Mouse (Mus musculus): Measurements from ENCODE around the gene Phldb1. TPM values are rescaled to one million over a fixed set of nuclear protein-coding genes. Genes with fewer than 3 reads are reported as not detected.
"Not testable (repeated sequence)": the region's sequence is repeated elsewhere in the genome, so short reads cannot be mapped to it uniquely, and the experiment has no call there.

Phldb1 gene
- polyA plus RNA-seq (2015; fragmentation: Nextera tagmentation; extraction: Ambion mirVana), result 2.2 and 2.3 TPM in 2 replicates

- Histone ChIP-seq H3K9ac (ENCODE audit: low read depth, low read length) (peak within 1 kb of the TSS; percentile 21; the same call in 1 of the 2 replicates), H3K9me3 (replicated peaks; ENCODE audit: control insufficient read depth, low read length) (no peaks in the 10 kb centered on the region; the same call in 1 of the 2 replicates), H3K4me3 (ENCODE audit: low read depth, low read length) (peak within 1 kb of the TSS; percentile 55), H3K36me3 (ENCODE audit: control insufficient read depth, insufficient read depth) (no peaks in the 10 kb centered on the region), H3K4me1 (ENCODE audit: control insufficient read depth, low read depth, low read length) (peaks cover 15% of the 10 kb centered on the region), H3K27me3 (ENCODE audit: control insufficient read depth, insufficient read depth, low read depth, low read length) (peaks cover 44% of the 10 kb centered on the region), H3K4me2 (ENCODE audit: low read depth, low read length) (peak within 1 kb of the TSS; percentile 75), H3K27ac (ENCODE audit: low read length) (no peak within 1 kb of the TSS)
- WGBS (ENCODE audit: insufficient replicate concordance), result 3% methylated on average over 46 of the region's 47 CpGs
- ATAC-seq (ENCODE audit: low read depth), result peak; percentile 54
Measured at GRCm38 (mm10) chr9:44734524-44735494, at the start of gene Phldb1. TSS of gene Phldb1 (minus strand) at chr9:44735198.

- H3K4me3 ChIP-seq (ENCODE audit: low read depth, low read length), result peak overlapping the region; percentile 83
- peaks cover 13% of the 10 kb centered on the region for H3K4me1 ChIP-seq (ENCODE audit: control insufficient read depth, low read depth, low read length)
- no peaks in the 10 kb centered on the region for H3K36me3 ChIP-seq (ENCODE audit: control insufficient read depth, insufficient read depth)
- H3K9me3 ChIP-seq (replicated peaks; ENCODE audit: control insufficient read depth, low read length), result no peaks in the 10 kb centered on the region
- H3K9ac ChIP-seq (ENCODE audit: low read depth, low read length), result peak overlapping the region; percentile 72
- H3K4me2 ChIP-seq (ENCODE audit: low read depth, low read length), result peak overlapping the region; percentile 99
- peak; percentile 100 for ATAC-seq (ENCODE audit: low read depth)
- no peaks in the 10 kb centered on the region for H3K27me3 ChIP-seq (ENCODE audit: control insufficient read depth, insufficient read depth, low read depth, low read length)
- under 1% methylated on average over 41 of the region's 41 CpGs for WGBS (ENCODE audit: insufficient replicate concordance)
- H3K27ac ChIP-seq (ENCODE audit: low read length), result peak overlapping the region; percentile 78
Measured at GRCm38 (mm10) chr9:44772750-44773651, 38.0 kb upstream of the Phldb1 start.

DNA sequence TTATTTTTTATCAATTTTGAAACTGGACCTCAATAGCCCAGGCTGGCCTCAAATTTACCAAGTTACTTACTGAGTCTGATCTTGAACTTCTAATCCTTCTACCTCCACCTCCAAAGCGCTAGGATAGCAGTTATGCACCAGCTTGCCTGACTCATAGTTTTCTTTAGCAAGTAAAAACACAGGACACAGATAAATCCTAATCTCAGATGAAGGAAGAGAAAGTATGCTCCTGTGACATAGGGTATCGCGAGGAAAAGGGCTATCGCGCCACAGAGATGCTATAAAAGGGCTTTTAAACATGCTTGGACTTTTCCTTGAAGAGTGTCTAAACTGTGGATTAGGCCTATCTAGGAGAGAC lies 37.4 kb upstream of the Phldb1 start:
- Histone ChIP-seq H3K4me1 (ENCODE audit: control insufficient read depth, low read depth, low read length) (peaks cover 13% of the 10 kb centered on the region), H3K9ac (ENCODE audit: low read depth, low read length) (peak overlapping the region; percentile 31; the same call in 1 of the 2 replicates), H3K4me3 (ENCODE audit: low read depth, low read length) (no peak overlapping the region), H3K27me3 (ENCODE audit: control insufficient read depth, insufficient read depth, low read depth, low read length) (no peaks in the 10 kb centered on the region), H3K4me2 (ENCODE audit: low read depth, low read length) (0 out of 2 replicates have a peak overlapping the region, but pooled peaks have one; percentile 14), H3K27ac (ENCODE audit: low read length) (peak overlapping the region; percentile 68; the same call in 1 of the 2 replicates), H3K9me3 (replicated peaks; ENCODE audit: control insufficient read depth, low read length) (no peaks in the 10 kb centered on the region), H3K36me3 (ENCODE audit: control insufficient read depth, insufficient read depth) (no peaks in the 10 kb centered on the region)
- no peak for ATAC-seq (ENCODE audit: low read depth)
- WGBS (ENCODE audit: insufficient replicate concordance), result 18% methylated on average over 5 of the region's 5 CpGs

GRCm38 (mm10) chr9:44771376-44771775 lies 36.4 kb upstream of the Phldb1 start:
- no peak overlapping the region for H3K4me2 ChIP-seq (ENCODE audit: low read depth, low read length)
- no peak for ATAC-seq (ENCODE audit: low read depth)
- H3K27ac ChIP-seq (ENCODE audit: low read length), result no peak overlapping the region
- H3K27me3 ChIP-seq (ENCODE audit: control insufficient read depth, insufficient read depth, low read depth, low read length), result no peaks in the 10 kb centered on the region
- H3K9me3 ChIP-seq (replicated peaks; ENCODE audit: control insufficient read depth, low read length), result no peaks in the 10 kb centered on the region
- H3K4me1 ChIP-seq (ENCODE audit: control insufficient read depth, low read depth, low read length), result peaks cover 14% of the 10 kb centered on the region
- H3K36me3 ChIP-seq (ENCODE audit: control insufficient read depth, insufficient read depth), result no peaks in the 10 kb centered on the region
- H3K9ac ChIP-seq (ENCODE audit: low read depth, low read length), result no peak overlapping the region
- H3K4me3 ChIP-seq (ENCODE audit: low read depth, low read length), result no peak overlapping the region
- 85% methylated on average over 5 of the region's 5 CpGs for WGBS (ENCODE audit: insufficient replicate concordance)

- H3K9me3 ChIP-seq (replicated peaks; ENCODE audit: control insufficient read depth, low read length); ATAC-seq (ENCODE audit: low read depth); H3K36me3 ChIP-seq (ENCODE audit: control insufficient read depth, insufficient read depth); H3K27me3 ChIP-seq (ENCODE audit: control insufficient read depth, insufficient read depth, low read depth, low read length): not testable (repeated sequence)
- H3K9ac ChIP-seq (ENCODE audit: low read depth, low read length), result peak overlapping the region; percentile 97
- H3K4me3 ChIP-seq (ENCODE audit: low read depth, low read length), result peak overlapping the region; percentile 87
- H3K27ac ChIP-seq (ENCODE audit: low read length), result peak overlapping the region; percentile 96
- 36% methylated on average over 7 of the region's 9 CpGs for WGBS (ENCODE audit: insufficient replicate concordance)
- H3K4me2 ChIP-seq (ENCODE audit: low read depth, low read length), result peak overlapping the region; percentile 71
- peaks cover 22% of the 10 kb centered on the region for H3K4me1 ChIP-seq (ENCODE audit: control insufficient read depth, low read depth, low read length)
Measured at GRCm38 (mm10) chr9:44768029-44768394, 33.0 kb upstream of the Phldb1 start.

GRCm38 (mm10) chr9:44767101-44768028 lies 32.4 kb upstream of the Phldb1 start, which contains the start of the genes Arcn1 and Ift46:
TSS of gene Arcn1 (minus strand) at chr9:44767845.
TSS of gene Ift46 (plus strand) at chr9:44767908.
- H3K36me3 ChIP-seq (ENCODE audit: control insufficient read depth, insufficient read depth), result no peaks in the 10 kb centered on the region
- peak; percentile 89 for ATAC-seq (ENCODE audit: low read depth)
- peaks cover 20% of the 10 kb centered on the region for H3K4me1 ChIP-seq (ENCODE audit: control insufficient read depth, low read depth, low read length)
- H3K9me3 ChIP-seq (replicated peaks; ENCODE audit: control insufficient read depth, low read length), result no peaks in the 10 kb centered on the region
- H3K9ac ChIP-seq (ENCODE audit: low read depth, low read length), result peak within 1 kb of the TSS; percentile 97
- peak within 1 kb of the TSS; percentile 96 for H3K27ac ChIP-seq (ENCODE audit: low read length)
- H3K27me3 ChIP-seq (ENCODE audit: control insufficient read depth, insufficient read depth, low read depth, low read length), result no peaks in the 10 kb centered on the region
- peak within 1 kb of the TSS; percentile 71 for H3K4me2 ChIP-seq (ENCODE audit: low read depth, low read length)
- under 1% methylated on average over 79 of the region's 82 CpGs for WGBS (ENCODE audit: insufficient replicate concordance)
- H3K4me3 ChIP-seq (ENCODE audit: low read depth, low read length), result peak within 1 kb of the TSS; percentile 87

DNA sequence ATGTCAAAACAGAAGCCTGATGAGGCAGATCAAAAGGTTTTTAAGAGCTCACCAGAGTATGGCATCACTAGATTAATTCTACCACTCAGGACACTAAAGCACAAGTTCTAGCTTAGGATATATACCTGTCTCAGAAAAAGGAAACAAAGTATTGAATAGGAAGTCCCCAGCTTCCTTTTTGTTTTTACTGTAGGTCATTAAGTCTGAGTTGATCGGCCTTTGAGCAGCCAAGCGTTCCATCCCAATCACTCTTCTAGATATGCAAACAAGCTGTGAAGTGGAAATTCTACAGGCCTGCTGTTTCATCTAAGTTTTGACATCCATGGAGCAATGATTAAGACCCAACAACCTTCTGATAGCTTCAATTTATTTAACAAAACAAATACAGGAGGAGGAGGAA lies 25.9 kb upstream of the Phldb1 start:
- Histone ChIP-seq H3K4me2 (ENCODE audit: low read depth, low read length) (no peak overlapping the region), H3K9me3 (replicated peaks; ENCODE audit: control insufficient read depth, low read length) (no peaks in the 10 kb centered on the region), H3K9ac (ENCODE audit: low read depth, low read length) (no peak overlapping the region), H3K27me3 (ENCODE audit: control insufficient read depth, insufficient read depth, low read depth, low read length) (no peaks in the 10 kb centered on the region), H3K4me1 (ENCODE audit: control insufficient read depth, low read depth, low read length) (peaks cover 13% of the 10 kb centered on the region), H3K4me3 (ENCODE audit: low read depth, low read length) (no peak overlapping the region), H3K36me3 (ENCODE audit: control insufficient read depth, insufficient read depth) (peaks cover 14% of the 10 kb centered on the region), H3K27ac (ENCODE audit: low read length) (no peak overlapping the region)
- 63% methylated on average over 2 of the region's 2 CpGs for WGBS (ENCODE audit: insufficient replicate concordance)
- ATAC-seq (ENCODE audit: low read depth), result no peak

DNA sequence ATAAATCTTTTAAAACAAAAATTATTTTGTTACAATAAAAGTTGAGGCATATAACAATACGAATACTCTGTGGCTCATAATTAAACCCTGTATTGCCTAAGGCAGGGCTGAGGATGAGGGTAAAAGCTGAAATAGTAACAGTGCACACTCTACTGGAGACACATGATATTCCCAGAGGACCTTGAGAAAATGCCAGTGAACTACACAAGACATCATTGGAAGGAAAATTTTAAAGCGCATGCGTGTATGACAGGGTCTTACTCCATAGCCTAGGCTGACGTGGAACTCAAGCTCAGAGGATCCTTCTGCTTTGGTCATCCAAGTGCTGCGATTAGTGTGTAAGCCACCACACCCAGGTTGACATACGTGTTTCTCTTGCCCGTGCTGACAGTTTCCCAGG lies 13.5 kb upstream of the Phldb1 start:
- Histone ChIP-seq H3K4me1 (ENCODE audit: control insufficient read depth, low read depth, low read length) (no peaks in the 10 kb centered on the region), H3K27me3 (ENCODE audit: control insufficient read depth, insufficient read depth, low read depth, low read length) (no peaks in the 10 kb centered on the region), H3K27ac (ENCODE audit: low read length) (no peak overlapping the region), H3K4me3 (ENCODE audit: low read depth, low read length) (no peak overlapping the region), H3K9me3 (replicated peaks; ENCODE audit: control insufficient read depth, low read length) (no peaks in the 10 kb centered on the region), H3K36me3 (ENCODE audit: control insufficient read depth, insufficient read depth) (peaks cover 51% of the 10 kb centered on the region), H3K4me2 (ENCODE audit: low read depth, low read length) (no peak overlapping the region), H3K9ac (ENCODE audit: low read depth, low read length) (no peak overlapping the region)
- WGBS (ENCODE audit: insufficient replicate concordance), result 92% methylated on average over 7 of the region's 7 CpGs
- no peak for ATAC-seq (ENCODE audit: low read depth)

Measured in liver, embryonic 16.5 days (tissue).